In genomic region chr11:96314671-96315343, GRCm38 (mm10) we compare ENCODE assay signal across 10 mouse cellular contexts. TPM values are rescaled to one million over a fixed set of nuclear protein-coding genes. Genes with fewer than 3 reads are reported as not detected.
A peak's percentile ranks its signal among the peaks of the same experiment; 100 is the strongest.
DNase-seq lines count a peak whose midpoint lies in the region; ATAC-seq and TF ChIP-seq lines count a peak whose summit lies in the region.
"Had no signal": no experiment of that assay in that cellular context is flagged by ENCODE, and none has a peak within 500 bp of the region (broad histone marks: within the 10 kb centered on the region; RNA-seq: fewer than 3 reads in every experiment).

No protein-coding gene starts in this region.

- peaks cover 12% of the 10 kb centered on the region for H3K4me1 ChIP-seq in hindbrain, embryonic 15.5 days (replicated peaks)
- peaks cover 5% of the 10 kb centered on the region for H3K4me1 ChIP-seq in limb, embryonic 14.5 days (ENCODE audit: control insufficient read depth, insufficient read depth, low read length)
- peaks cover 62% of the 10 kb centered on the region for H3K4me1 ChIP-seq in neural tube, embryonic 14.5 days (ENCODE audit: control insufficient read depth, insufficient read depth, low read length)
- no peaks in the 10 kb centered on the region for H3K4me1 ChIP-seq in forebrain, embryonic 13.5 days

- peaks cover 71% of the 10 kb centered on the region for H3K27me3 ChIP-seq in hindbrain, embryonic 15.5 days
- H3K27me3 ChIP-seq in limb, embryonic 14.5 days (ENCODE audit: control insufficient read depth, insufficient read depth, low read length), result peaks cover 100% of the 10 kb centered on the region
- no peaks in the 10 kb centered on the region for H3K27me3 ChIP-seq in neural tube, embryonic 14.5 days (ENCODE audit: control insufficient read depth, insufficient read depth, low read length)
- H3K27me3 ChIP-seq in forebrain, embryonic 13.5 days, result peaks cover 100% of the 10 kb centered on the region

- H3K36me3 ChIP-seq in hindbrain, embryonic 15.5 days, result no peaks in the 10 kb centered on the region
- no peaks in the 10 kb centered on the region for H3K36me3 ChIP-seq in limb, embryonic 14.5 days (ENCODE audit: control insufficient read depth, insufficient read depth, low read length)
- H3K36me3 ChIP-seq in neural tube, embryonic 14.5 days (ENCODE audit: control insufficient read depth, insufficient read depth, low read length), result no peaks in the 10 kb centered on the region
- H3K36me3 ChIP-seq in forebrain, embryonic 13.5 days (ENCODE audit: poor library complexity, severe bottlenecking), result no peaks in the 10 kb centered on the region

- WGBS in hindbrain, embryonic 15.5 days, result 2% methylated on average over 34 of the region's 34 CpGs
- 2% methylated on average over 34 of the region's 34 CpGs for WGBS in limb, embryonic 14.5 days
- WGBS in neural tube, embryonic 14.5 days, result under 1% methylated on average over 34 of the region's 34 CpGs
- WGBS in forebrain, embryonic 13.5 days, result under 1% methylated on average over 34 of the region's 34 CpGs

- peak; percentile 31 for DNase-seq in gastrocnemius, postnatal 10 days
- DNase-seq in gastrocnemius, postnatal 36 days, result no peak
- no peak for DNase-seq in limb, embryonic 14.5 days (ENCODE audit: low spot score)
- DNase-seq in urinary bladder, postnatal 4 days (ENCODE audit: low spot score in 2 of 2), result no peak
- DNase-seq in urinary bladder, postnatal 25 days (ENCODE audit: low spot score), result no peak
- DNase-seq: cerebellum, adult 2 months had no signal

- peak overlapping the region; percentile 96 for H3K27ac ChIP-seq in hindbrain, embryonic 15.5 days (replicated peaks)
- H3K27ac ChIP-seq in limb, embryonic 14.5 days (replicated peaks; ENCODE audit: low read depth, low read length), result no peak overlapping the region
- peak overlapping the region; percentile 100 for H3K27ac ChIP-seq in neural tube, embryonic 14.5 days (ENCODE audit: low read depth, low read length)
- no peak overlapping the region for H3K27ac ChIP-seq in forebrain, embryonic 13.5 days

- intact Hi-C loops in gastrocnemius, postnatal 36 days (cut with DNase I), result no loop called here

- TF ChIP-seq POLR2A in limb, embryonic 14.5 days (IDR thresholded peaks at IDR 0.05; ENCODE audit: borderline replicate concordance, extremely low read depth, insufficient read depth, insufficient read length), result no peak

- no peak for ATAC-seq in hindbrain, embryonic 15.5 days (ENCODE audit: low FRiP score, low read depth)
- ATAC-seq in limb, embryonic 14.5 days (ENCODE audit: low FRiP score, low read depth), result no peak
- ATAC-seq in neural tube, embryonic 14.5 days (ENCODE audit: low read depth), result no peak
- no peak for ATAC-seq in forebrain, embryonic 13.5 days

- peak overlapping the region; percentile 47 for H3K4me3 ChIP-seq in hindbrain, embryonic 15.5 days
- peak overlapping the region; percentile 8; the same call in 1 of the 2 replicates for H3K4me3 ChIP-seq in limb, embryonic 14.5 days (replicated peaks; ENCODE audit: low read length)
- H3K4me3 ChIP-seq in neural tube, embryonic 14.5 days (ENCODE audit: low read depth, low read length), result peak overlapping the region; percentile 95
- H3K4me3 ChIP-seq in forebrain, embryonic 13.5 days, result no peak overlapping the region

- peak overlapping the region; percentile 59 for H3K4me2 ChIP-seq in hindbrain, embryonic 15.5 days
- peak overlapping the region; percentile 19; the same call in 1 of the 2 replicates for H3K4me2 ChIP-seq in limb, embryonic 14.5 days (replicated peaks; ENCODE audit: low read depth, low read length, severe bottlenecking)
- peak overlapping the region; percentile 100 for H3K4me2 ChIP-seq in neural tube, embryonic 14.5 days (ENCODE audit: low read depth, low read length)
- H3K4me2 ChIP-seq in forebrain, embryonic 13.5 days, result no peak overlapping the region

- H3K9ac ChIP-seq in hindbrain, embryonic 15.5 days, result peak overlapping the region; percentile 47
- no peak overlapping the region for H3K9ac ChIP-seq in limb, embryonic 14.5 days (ENCODE audit: low read depth, low read length, severe bottlenecking)
- peak overlapping the region; percentile 100 for H3K9ac ChIP-seq in neural tube, embryonic 14.5 days (replicated peaks; ENCODE audit: low read depth, low read length)
- no peak overlapping the region for H3K9ac ChIP-seq in forebrain, embryonic 13.5 days

- no peaks in the 10 kb centered on the region for H3K9me3 ChIP-seq in hindbrain, embryonic 15.5 days
- no peaks in the 10 kb centered on the region for H3K9me3 ChIP-seq in limb, embryonic 14.5 days (ENCODE audit: control insufficient read depth, low read length)
- H3K9me3 ChIP-seq in neural tube, embryonic 14.5 days (ENCODE audit: control insufficient read depth, low read length), result no peaks in the 10 kb centered on the region
- no peaks in the 10 kb centered on the region for H3K9me3 ChIP-seq in forebrain, embryonic 13.5 days (replicated peaks)

RNA-seq across cellular contexts. Expression of gene Hoxb4, which starts 3.3 kb away (rescaled TPM):
- total RNA-seq in gastrocnemius, postnatal 10 days (2021), result 1 to 10 TPM in 1 of 2 experiments, under 1 TPM in 1; 0.45 to 1.1 TPM
- total RNA-seq in gastrocnemius, postnatal 36 days (2021), result under 1 TPM; 0.23 to 0.54 TPM
- polyA plus RNA-seq in hindbrain, embryonic 15.5 days (2015; fragmentation: Nextera tagmentation; extraction: Ambion mirVana), result 3.5 and 3.8 TPM in 2 replicates
- 2.3 and 2.5 TPM in 2 replicates for polyA plus RNA-seq in limb, embryonic 14.5 days (2012; rRNA removed)
- 0.17 and 0.28 TPM in 2 replicates for polyA plus RNA-seq in limb, embryonic 14.5 days (2014; fragmentation: Nextera tagmentation; extraction: Ambion mirVana)
- polyA plus RNA-seq in neural tube, embryonic 14.5 days (2014; fragmentation: Nextera tagmentation; extraction: Ambion mirVana), result 3.4 and 4.1 TPM in 2 replicates
- polyA plus RNA-seq in forebrain, embryonic 13.5 days (2015; fragmentation: Nextera tagmentation; extraction: Ambion mirVana), result not detected in 2 replicates

RNA-seq across cellular contexts. Expression of gene Hoxb3, which starts 8.3 kb away (rescaled TPM):
- 1 to 10 TPM in 1 of 2 experiments, under 1 TPM in 1; 0.89 to 1.6 TPM for total RNA-seq in gastrocnemius, postnatal 10 days (2021)
- under 1 TPM; 0.38 to 0.54 TPM for total RNA-seq in gastrocnemius, postnatal 36 days (2021)
- polyA plus RNA-seq in hindbrain, embryonic 15.5 days (2015; fragmentation: Nextera tagmentation; extraction: Ambion mirVana), result 12.8 and 13.2 TPM in 2 replicates
- polyA plus RNA-seq in limb, embryonic 14.5 days (2012; rRNA removed), result 4.9 and 5.4 TPM in 2 replicates
- 0.18 and 0.69 TPM in 2 replicates for polyA plus RNA-seq in limb, embryonic 14.5 days (2014; fragmentation: Nextera tagmentation; extraction: Ambion mirVana)
- polyA plus RNA-seq in neural tube, embryonic 14.5 days (2014; fragmentation: Nextera tagmentation; extraction: Ambion mirVana), result 13.5 and 13.9 TPM in 2 replicates
- polyA plus RNA-seq in forebrain, embryonic 13.5 days (2015; fragmentation: Nextera tagmentation; extraction: Ambion mirVana), result not detected in 2 replicates

RNA-seq across cellular contexts. Expression of gene Hoxb5, which starts 11.7 kb away (rescaled TPM):
- 1 to 10 TPM in 1 of 2 experiments, under 1 TPM in 1; 0.89 to 1.3 TPM for total RNA-seq in gastrocnemius, postnatal 10 days (2021)
- total RNA-seq in gastrocnemius, postnatal 36 days (2021), result under 1 TPM; 0.52 to 0.61 TPM
- 115 and 140 TPM in 2 replicates for polyA plus RNA-seq in hindbrain, embryonic 15.5 days (2015; fragmentation: Nextera tagmentation; extraction: Ambion mirVana)
- 1.8 TPM in 2 replicates for polyA plus RNA-seq in limb, embryonic 14.5 days (2012; rRNA removed)
- 0.51 and 0.85 TPM in 2 replicates for polyA plus RNA-seq in limb, embryonic 14.5 days (2014; fragmentation: Nextera tagmentation; extraction: Ambion mirVana)
- 49.1 and 52.4 TPM in 2 replicates for polyA plus RNA-seq in neural tube, embryonic 14.5 days (2014; fragmentation: Nextera tagmentation; extraction: Ambion mirVana)
- 0.09 TPM in 1 of 2 replicates, not detected in the other for polyA plus RNA-seq in forebrain, embryonic 13.5 days (2015; fragmentation: Nextera tagmentation; extraction: Ambion mirVana)

RNA-seq across cellular contexts. Expression of gene Hoxb6, which starts 22.5 kb away (rescaled TPM):
- total RNA-seq in gastrocnemius, postnatal 10 days (2021), result 1 to 10 TPM in 1 of 2 experiments, under 1 TPM in 1; 0.56 to 2.0 TPM
- under 1 TPM; 0.38 to 0.54 TPM for total RNA-seq in gastrocnemius, postnatal 36 days (2021)
- 52.1 and 66.7 TPM in 2 replicates for polyA plus RNA-seq in hindbrain, embryonic 15.5 days (2015; fragmentation: Nextera tagmentation; extraction: Ambion mirVana)
- polyA plus RNA-seq in limb, embryonic 14.5 days (2012; rRNA removed), result 2.2 and 2.8 TPM in 2 replicates
- polyA plus RNA-seq in limb, embryonic 14.5 days (2014; fragmentation: Nextera tagmentation; extraction: Ambion mirVana), result 0.30 and 0.61 TPM in 2 replicates
- 138 and 141 TPM in 2 replicates for polyA plus RNA-seq in neural tube, embryonic 14.5 days (2014; fragmentation: Nextera tagmentation; extraction: Ambion mirVana)
- not detected in 2 replicates for polyA plus RNA-seq in forebrain, embryonic 13.5 days (2015; fragmentation: Nextera tagmentation; extraction: Ambion mirVana)

RNA-seq across cellular contexts. Expression of gene Hoxb7, which starts 28.4 kb away (rescaled TPM):
- 1 to 10 TPM; 1.6 to 1.9 TPM for total RNA-seq in gastrocnemius, postnatal 10 days (2021)
- under 1 TPM; 0.39 to 0.41 TPM for total RNA-seq in gastrocnemius, postnatal 36 days (2021)
- polyA plus RNA-seq in hindbrain, embryonic 15.5 days (2015; fragmentation: Nextera tagmentation; extraction: Ambion mirVana), result 26.5 and 33.6 TPM in 2 replicates
- 2.0 and 2.7 TPM in 2 replicates for polyA plus RNA-seq in limb, embryonic 14.5 days (2012; rRNA removed)
- 2.2 and 4.4 TPM in 2 replicates for polyA plus RNA-seq in limb, embryonic 14.5 days (2014; fragmentation: Nextera tagmentation; extraction: Ambion mirVana)
- polyA plus RNA-seq in neural tube, embryonic 14.5 days (2014; fragmentation: Nextera tagmentation; extraction: Ambion mirVana), result 120 and 133 TPM in 2 replicates
- not detected in 2 replicates for polyA plus RNA-seq in forebrain, embryonic 13.5 days (2015; fragmentation: Nextera tagmentation; extraction: Ambion mirVana)
- total RNA-seq: CH12.LX had no signal
- polyA plus RNA-seq: cerebellum, adult 2 months had no signal

Comparison
In these comparisons a context has a peak if more than half of its experiments do, and no peak if none do; other contexts are left out.
1. H3K27ac ChIP-seq: peak in hindbrain, embryonic 15.5 days (single experiment) and neural tube, embryonic 14.5 days (single experiment); none in limb, embryonic 14.5 days (single experiment) and forebrain, embryonic 13.5 days (single experiment).
2. H3K9ac ChIP-seq: peak in hindbrain, embryonic 15.5 days (single experiment) and neural tube, embryonic 14.5 days (single experiment); none in limb, embryonic 14.5 days (single experiment) and forebrain, embryonic 13.5 days (single experiment).
3. RNA of gene Hoxb5, which starts 11.7 kb away (polyA plus RNA-seq): 115 to 140 TPM in hindbrain, embryonic 15.5 days and 49.1 to 52.4 TPM in neural tube, embryonic 14.5 days; 0.51 to 1.8 TPM in limb, embryonic 14.5 days and 0.09 TPM in forebrain, embryonic 13.5 days; every median in the first group is over 10 times any median in the second.